Mouse (Mus musculus) spleen, adult 2 months (tissue): ENCODE data around the gene Hspb1. TPM values are rescaled to one million over a fixed set of nuclear protein-coding genes. Genes with fewer than 3 reads are reported as not detected.

Experiments
- DNase-seq, 2 experiments: peaks; one replicate each; pipeline versions ENCODE4 v3.0.0 to v3.0.0-alpha.2; 2012 to 2021; ENCODE audit warnings: low spot score in 2 of 2, low read depth in 1 of 2
- H3K27ac ChIP-seq: fragments of 200-500 bp; 2 replicates; pipeline ENCODE4 v1.5.1; 2012; ENCODE audit warnings: low read length, inconsistent platforms; ENCODE audit not compliant: insufficient read depth
- H3K27me3 ChIP-seq: fragments of 200-500 bp; 2 replicates; pipeline ENCODE4 v1.6.1; 2012; ENCODE audit warnings: mild to moderate bottlenecking, moderate library complexity, low read length, inconsistent platforms; ENCODE audit not compliant: control insufficient read depth, insufficient read depth
- H3K36me3 ChIP-seq: fragments of 200-500 bp; 2 replicates; pipeline ENCODE4 v1.6.1; 2012; ENCODE audit warnings: mild to moderate bottlenecking, low read length, inconsistent platforms; ENCODE audit not compliant: control insufficient read depth, insufficient read depth
- H3K4me1 ChIP-seq: fragments of 200-500 bp; 2 replicates; pipeline ENCODE4 v1.6.1; 2011; ENCODE audit warnings: inconsistent platforms; ENCODE audit not compliant: control insufficient read depth, insufficient read depth, insufficient read length
- H3K4me3 ChIP-seq: fragments of 200-500 bp; 2 replicates; pipeline ENCODE4 v1.5.1; 2011; ENCODE audit warnings: mild to moderate bottlenecking, inconsistent platforms; ENCODE audit not compliant: insufficient read depth, insufficient read length; ENCODE audit errors: extremely low read depth
- CTCF ChIP-seq: fragments of 200-500 bp; IDR thresholded peaks from 2 replicates; pipeline ENCODE4 v1.5.1; 2011; ENCODE audit warnings: mild to moderate bottlenecking, inconsistent platforms; ENCODE audit not compliant: insufficient read depth, insufficient read length, insufficient replicate concordance; ENCODE audit errors: extremely low read depth
- POLR2A ChIP-seq: fragments of 200-500 bp; IDR thresholded peaks from 2 replicates; pipeline ENCODE4 v1.6.1; 2011; ENCODE audit warnings: low read depth, low read length, inconsistent platforms
- WGBS: fragments of 180-500 bp; shearing (Covaris S2); methylation state at CpG from one replicate; pipeline ENCODE4 v1.1.7; 2018; 5-methylcytosine and 5-hydroxymethylcytosine counted together
- polyA plus RNA-seq: library from polyadenylated mRNA; depleted of rRNA; stranded (reverse); fragments of >200 nt; gene quantifications from 2 replicates; pipeline ENCODE4 v1.2.3, GENCODE M21; 2012

The Hspb1 gene
- polyA plus RNA-seq, 1 experiment, result 34.0 TPM

DNA sequence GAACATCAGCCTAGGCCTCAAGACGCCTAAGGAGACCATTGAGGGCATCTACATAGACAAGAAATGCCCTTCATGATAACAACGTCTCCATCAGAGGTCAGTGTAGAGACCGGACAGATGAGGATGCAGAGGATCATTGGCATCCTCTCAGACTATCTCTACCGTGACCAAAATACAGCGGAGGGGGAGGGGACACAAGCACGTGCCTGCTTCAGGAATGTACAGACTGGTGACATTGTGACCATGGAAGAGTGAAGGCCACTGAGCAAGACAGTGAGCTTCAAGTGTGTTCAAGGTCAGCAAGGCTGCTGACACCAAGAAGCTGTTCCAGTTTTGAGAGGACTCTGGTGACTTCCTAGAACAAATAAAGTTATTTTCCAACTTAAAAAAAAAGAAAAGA is 7.2 kb downstream of the Hspb1 start:
- Histone ChIP-seq H3K27me3 (no peaks in the 10 kb centered on the region), H3K4me3 (no peak overlapping the region), H3K4me1 (peaks cover 2% of the 10 kb centered on the region; the same call in 1 of the 2 replicates), H3K27ac (no peak overlapping the region), H3K36me3 (no peaks in the 10 kb centered on the region)
- 85% methylated on average over 6 of the region's 6 CpGs for WGBS
- TF ChIP-seq CTCF (no peak), POLR2A (no peak)
- no peak for DNase-seq

GRCm38 (mm10) chr5:135898028-135898427 is 10.3 kb downstream of the Hspb1 start:
- 0 out of 2 replicates have a peak, but pooled peaks have one; percentile 17 for TF ChIP-seq CTCF
- no peak for TF ChIP-seq POLR2A
- no peak overlapping the region for H3K4me3 ChIP-seq
- 20% methylated on average over 3 of the region's 3 CpGs for WGBS
- H3K36me3 ChIP-seq, result no peaks in the 10 kb centered on the region
- no peak overlapping the region for H3K27ac ChIP-seq
- peaks cover 2% of the 10 kb centered on the region; the same call in 1 of the 2 replicates for H3K4me1 ChIP-seq
- no peaks in the 10 kb centered on the region for H3K27me3 ChIP-seq
- peak; percentile 34 for DNase-seq

GRCm38 (mm10) chr5:135898995-135899394 is 11.3 kb downstream of the Hspb1 start:
- no peak overlapping the region for H3K27ac ChIP-seq
- 0 out of 2 replicates have a peak, but pooled peaks cover 2% of the 10 kb centered on the region for H3K27me3 ChIP-seq
- no peaks in the 10 kb centered on the region for H3K36me3 ChIP-seq
- H3K4me1 ChIP-seq, result no peaks in the 10 kb centered on the region; the same call in 1 of the 2 replicates
- no peak for TF ChIP-seq CTCF
- no peak for TF ChIP-seq POLR2A
- DNase-seq, result no peak
- 48% methylated on average over 4 of the region's 4 CpGs for WGBS
- H3K4me3 ChIP-seq, result no peak overlapping the region

DNA sequence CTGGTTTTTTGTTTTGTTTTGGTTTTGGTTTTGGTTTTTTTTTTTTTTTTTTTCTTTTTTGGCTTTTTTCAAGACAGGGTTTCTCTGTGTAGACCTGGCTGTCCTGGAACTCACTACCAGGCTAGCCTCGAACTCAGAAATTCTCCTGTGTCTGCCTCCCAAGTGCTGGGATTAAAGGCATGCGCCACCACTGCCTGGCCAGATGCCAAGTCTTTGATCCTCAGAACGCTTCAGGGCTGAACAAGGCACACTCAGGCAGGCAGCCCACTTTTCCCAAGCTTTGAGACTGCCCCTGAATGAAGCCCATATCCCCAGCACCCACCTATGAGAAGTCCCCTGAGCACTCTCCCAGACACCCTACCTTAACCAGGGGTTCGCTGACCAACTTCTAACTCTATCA is 12.1 kb downstream of the Hspb1 start:
- Histone ChIP-seq H3K4me1 (no peaks in the 10 kb centered on the region; the same call in 1 of the 2 replicates), H3K36me3 (no peaks in the 10 kb centered on the region), H3K4me3 (no peak overlapping the region), H3K27ac (no peak overlapping the region), H3K27me3 (0 out of 2 replicates have a peak, but pooled peaks cover 2% of the 10 kb centered on the region)
- WGBS, result 78% methylated on average over 4 of the region's 4 CpGs
- no peak for DNase-seq
- TF ChIP-seq CTCF, result no peak
- TF ChIP-seq POLR2A, result no peak

DNA sequence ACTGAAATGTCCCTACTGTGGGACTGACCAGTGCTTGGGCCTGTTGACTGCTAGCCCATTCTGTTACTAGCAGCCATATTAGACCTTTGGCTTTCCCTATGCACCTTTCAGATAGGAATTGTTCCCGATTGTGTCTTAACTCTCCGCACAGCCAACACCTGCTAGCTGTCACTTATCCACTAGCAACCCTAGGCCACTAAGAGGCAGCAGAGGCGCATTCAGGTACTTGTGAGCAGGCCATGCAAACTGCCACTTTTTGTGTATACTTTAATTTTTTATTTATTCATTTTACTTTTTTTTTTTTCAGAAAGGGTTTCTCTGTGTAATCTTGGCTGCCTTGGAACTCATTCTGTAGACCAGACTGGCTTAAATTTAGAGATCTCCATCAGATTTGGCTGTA is 13.0 kb downstream of the Hspb1 start:
- H3K4me3 ChIP-seq, result no peak overlapping the region
- 88% methylated on average over 3 of the region's 3 CpGs for WGBS
- TF ChIP-seq POLR2A, result no peak
- TF ChIP-seq CTCF, result no peak
- no peaks in the 10 kb centered on the region for H3K36me3 ChIP-seq
- 0 out of 2 replicates have a peak, but pooled peaks cover 2% of the 10 kb centered on the region for H3K27me3 ChIP-seq
- no peak overlapping the region for H3K27ac ChIP-seq
- no peak for DNase-seq
- no peaks in the 10 kb centered on the region; the same call in 1 of the 2 replicates for H3K4me1 ChIP-seq

- 65% methylated on average over 6 of the region's 6 CpGs for WGBS
- TF ChIP-seq CTCF (no peak), POLR2A (no peak)
Observed at GRCm38 (mm10) chr5:135901354-135902095, 13.8 kb downstream of the Hspb1 start.

DNA sequence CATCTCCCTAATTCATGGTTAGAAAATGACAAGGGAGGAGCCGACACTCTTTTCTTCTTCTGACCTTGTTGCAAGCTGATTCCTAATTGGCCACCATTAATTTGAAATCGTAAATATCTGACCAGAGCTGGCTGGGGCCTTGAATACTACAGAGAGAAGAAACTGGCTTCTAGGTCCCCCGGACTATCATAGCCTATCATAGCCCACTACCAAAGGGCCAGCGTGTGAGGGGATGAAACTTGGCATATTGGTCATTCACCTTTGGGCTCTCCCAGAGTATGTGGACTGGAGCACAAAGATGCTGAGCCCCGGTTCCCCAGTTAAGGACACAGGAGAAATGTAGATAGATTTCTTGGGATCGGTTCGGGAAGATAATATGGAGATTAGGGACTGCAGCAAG is 15.3 kb downstream of the Hspb1 start:
- Histone ChIP-seq H3K27me3 (0 out of 2 replicates have a peak, but pooled peaks cover 2% of the 10 kb centered on the region), H3K4me3 (no peak overlapping the region), H3K4me1 (no peaks in the 10 kb centered on the region; the same call in 1 of the 2 replicates), H3K36me3 (no peaks in the 10 kb centered on the region), H3K27ac (no peak overlapping the region)
- DNase-seq, result no peak
- 61% methylated on average over 7 of the region's 7 CpGs for WGBS
- TF ChIP-seq POLR2A (no peak), CTCF (no peak)

More at GRCm38 (mm10) chr5:135901354-135902095, 13.8 kb downstream of the Hspb1 start:
- Histone ChIP-seq H3K4me3 (no peak overlapping the region), H3K27ac (no peak overlapping the region), H3K27me3 (0 out of 2 replicates have a peak, but pooled peaks cover 2% of the 10 kb centered on the region), H3K36me3 (no peaks in the 10 kb centered on the region), H3K4me1 (no peaks in the 10 kb centered on the region; the same call in 1 of the 2 replicates)
- no peak for DNase-seq
